Mouse (Mus musculus): ENCODE measurements at regions not wholly inside any gene's neighbourhood (a gene's known extent, or its start where the extent isn't known, plus 50 kb on each side); places are given as distances from the start of the nearest gene placed in this dataset.

- no peak for DNase-seq (ENCODE audit: low spot score in 2 of 2)
These were observed 775.2 kb downstream of the Tmem114 start for GRCm38 (mm10) chr16:7649771-7650170.

- no peak for DNase-seq (ENCODE audit: low spot score in 2 of 2)
These were observed 777.5 kb downstream of the Tmem114 start for GRCm38 (mm10) chr16:7647275-7647926.

GRCm38 (mm10) chr16:7644363-7644762, 780.6 kb downstream of the Tmem114 start:
- no peak for DNase-seq (ENCODE audit: low spot score in 2 of 2)

- DNase-seq (ENCODE audit: low spot score in 2 of 2) = no peak
These were observed 785.8 kb downstream of the Tmem114 start for GRCm38 (mm10) chr16:7638955-7639755.

GRCm38 (mm10) chr16:7637993-7638392, 786.9 kb downstream of the Tmem114 start:
- DNase-seq (ENCODE audit: low spot score in 2 of 2) = no peak

GRCm38 (mm10) chr16:7637121-7637700, 787.7 kb downstream of the Tmem114 start:
- DNase-seq (ENCODE audit: low spot score in 2 of 2) = no peak

GRCm38 (mm10) chr16:7636326-7636725, 788.6 kb downstream of the Tmem114 start:
- no peak for DNase-seq (ENCODE audit: low spot score in 2 of 2)

- no peak for DNase-seq (ENCODE audit: low spot score in 2 of 2)
These were observed 792.5 kb downstream of the Tmem114 start for GRCm38 (mm10) chr16:7632474-7632873.

GRCm38 (mm10) chr16:7628351-7628750, 796.6 kb downstream of the Tmem114 start:
- DNase-seq (ENCODE audit: low spot score in 2 of 2) = no peak

GRCm38 (mm10) chr16:7606602-7607001, 818.3 kb downstream of the Tmem114 start:
- no peak for DNase-seq (ENCODE audit: low spot score in 2 of 2)

- no peak for DNase-seq (ENCODE audit: low spot score in 2 of 2)
These were observed 822.5 kb downstream of the Tmem114 start for GRCm38 (mm10) chr16:7602428-7602827.

- no peak for DNase-seq (ENCODE audit: low spot score in 2 of 2)
These were observed 850.1 kb downstream of the Tmem114 start for GRCm38 (mm10) chr16:7574879-7575278.

GRCm38 (mm10) chr16:7560841-7561240, 864.1 kb downstream of the Tmem114 start:
- peak in 1 of 2 experiments; percentile 27 for DNase-seq (ENCODE audit: low spot score in 2 of 2)

GRCm38 (mm10) chr16:7559177-7559576, 865.8 kb downstream of the Tmem114 start:
- no peak for DNase-seq (ENCODE audit: low spot score in 2 of 2)

- DNase-seq (ENCODE audit: low spot score in 2 of 2) = no peak
These were observed 866.3 kb downstream of the Tmem114 start for GRCm38 (mm10) chr16:7558637-7559036.

GRCm38 (mm10) chr16:7555911-7556310, 869.0 kb downstream of the Tmem114 start:
- DNase-seq (ENCODE audit: low spot score in 2 of 2) = no peak

GRCm38 (mm10) chr16:7549568-7549967, 875.4 kb downstream of the Tmem114 start:
- no peak for DNase-seq (ENCODE audit: low spot score in 2 of 2)

GRCm38 (mm10) chr16:7544067-7544466, 880.9 kb downstream of the Tmem114 start:
- DNase-seq (ENCODE audit: low spot score in 2 of 2) = no peak

- no peak for DNase-seq (ENCODE audit: low spot score in 2 of 2)
These were observed 895.1 kb downstream of the Tmem114 start for GRCm38 (mm10) chr16:7529811-7530210.

GRCm38 (mm10) chr16:7528963-7529362, 896.0 kb downstream of the Tmem114 start:
- no peak for DNase-seq (ENCODE audit: low spot score in 2 of 2)

GRCm38 (mm10) chr16:7527923-7528776, 896.8 kb downstream of the Tmem114 start:
- DNase-seq (ENCODE audit: low spot score in 2 of 2) = no peak

All from adrenal gland, adult 18-20 months (tissue).